Mouse (Mus musculus) c-Kit-positive CD71-negative TER-119-negative erythroid progenitor cells, embryonic 14.5 days (primary cell): ENCODE data around the gene Bola1.

ENCODE experiments used
- DNase-seq: peaks from one replicate; pipeline ENCODE4 v3.0.0-alpha.2; 2013; ENCODE audit warnings: low read depth

The Bola1 gene

DNA sequence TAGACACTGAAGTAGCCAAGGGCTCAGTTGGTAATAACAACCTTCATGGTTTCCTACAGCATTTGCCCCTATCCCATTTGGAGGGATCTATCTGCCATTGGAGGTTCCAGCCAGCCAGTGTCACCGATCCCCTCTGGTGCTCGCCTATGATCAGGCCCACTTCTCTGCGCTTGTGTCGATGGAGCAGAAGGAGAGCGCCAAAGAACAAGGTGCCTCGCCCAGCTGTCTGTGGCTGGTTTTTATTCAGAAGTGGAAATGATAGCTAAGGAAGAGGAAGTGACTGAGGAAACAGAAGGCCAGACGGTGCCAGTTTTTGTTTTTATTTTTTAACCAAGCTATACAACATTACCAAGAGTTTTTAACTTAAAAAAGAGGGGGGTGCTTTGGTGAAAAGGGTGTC, 67.7 kb downstream of the Bola1 start:
- DNase-seq = no peak

DNA sequence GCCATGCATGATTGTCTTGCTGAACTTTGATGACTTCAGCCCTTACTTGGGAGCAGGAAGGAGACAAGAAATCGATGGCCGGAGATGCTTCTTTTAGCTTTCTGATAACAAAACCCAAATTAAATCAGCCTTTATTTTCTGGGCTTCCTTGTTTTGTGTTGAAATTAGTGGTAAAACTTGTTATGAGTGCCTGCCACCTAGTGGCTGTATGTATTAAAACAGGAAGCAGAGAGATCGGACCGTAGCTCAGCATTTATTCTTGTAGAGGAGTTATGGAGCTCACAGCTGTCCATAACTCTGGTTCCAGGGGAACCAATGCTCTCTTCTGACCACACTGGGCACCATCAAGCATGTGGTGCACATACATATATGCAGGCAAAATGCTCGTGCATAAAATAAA, 71.6 kb downstream of the Bola1 start:
- DNase-seq = peak; percentile 56
